Mouse (Mus musculus): ENCODE measurements around the gene Prpsap1. TPM values are rescaled to one million over a fixed set of nuclear protein-coding genes. Genes with fewer than 3 reads are reported as not detected.
"Not testable (repeated sequence)": the region's sequence is repeated elsewhere in the genome, so short reads cannot be mapped to it uniquely, and the experiment has no call there.

Gene Prpsap1
- polyA plus RNA-seq, 1 experiment from 2014 or later = 210 TPM

GRCm38 (mm10) chr11:116426852-116427575, 67.0 kb downstream of the Prpsap1 start:
- Histone ChIP-seq H3K36me3 (no peaks in the 10 kb centered on the region), H3K9me3 (no peaks in the 10 kb centered on the region), H3K27ac (no peak overlapping the region), H3K27me3 (ENCODE audit: insufficient read depth, poor library complexity, severe bottlenecking) (peaks cover 3% of the 10 kb centered on the region; the same call in 1 of the 2 replicates), H3K4me3 (no peak overlapping the region), H3K4me1 (replicated peaks) (peaks cover 22% of the 10 kb centered on the region)
- WGBS = 78% methylated on average over 6 of the region's 6 CpGs
- DNase-seq (ENCODE audit: low spot score) = no peak

- H3K36me3 ChIP-seq; H3K4me3 ChIP-seq; DNase-seq (ENCODE audit: low spot score); H3K9me3 ChIP-seq; H3K27me3 ChIP-seq (ENCODE audit: insufficient read depth, poor library complexity, severe bottlenecking); H3K27ac ChIP-seq: not testable (repeated sequence)
- peaks cover 21% of the 10 kb centered on the region for H3K4me1 ChIP-seq (replicated peaks)
- 89% methylated on average over 11 of the region's 11 CpGs for WGBS
These were observed 67.7 kb downstream of the Prpsap1 start for GRCm38 (mm10) chr11:116426328-116426727.

GRCm38 (mm10) chr11:116424621-116425407, 69.2 kb downstream of the Prpsap1 start:
- Histone ChIP-seq H3K27me3 (ENCODE audit: insufficient read depth, poor library complexity, severe bottlenecking) (no peaks in the 10 kb centered on the region; the same call in 1 of the 2 replicates), H3K4me3 (no peak overlapping the region), H3K36me3 (no peaks in the 10 kb centered on the region), H3K4me1 (replicated peaks) (peaks cover 25% of the 10 kb centered on the region), H3K9me3 (no peaks in the 10 kb centered on the region), H3K27ac (no peak overlapping the region)
- no peak for DNase-seq (ENCODE audit: low spot score)
- 51% methylated on average over 8 of the region's 8 CpGs for WGBS

- WGBS = 87% methylated on average over 10 of the region's 10 CpGs
These were observed 70.0 kb downstream of the Prpsap1 start for GRCm38 (mm10) chr11:116423782-116424620.

GRCm38 (mm10) chr11:116423214-116423613, 70.8 kb downstream of the Prpsap1 start:
- Histone ChIP-seq H3K4me3 (no peak overlapping the region), H3K27ac (no peak overlapping the region), H3K27me3 (ENCODE audit: insufficient read depth, poor library complexity, severe bottlenecking) (no peaks in the 10 kb centered on the region), H3K36me3 (no peaks in the 10 kb centered on the region), H3K9me3 (no peaks in the 10 kb centered on the region), H3K4me1 (replicated peaks) (peaks cover 22% of the 10 kb centered on the region)
- WGBS = 87% methylated on average over 6 of the region's 6 CpGs
- no peak for DNase-seq (ENCODE audit: low spot score)

More at GRCm38 (mm10) chr11:116423782-116424620, 70.0 kb downstream of the Prpsap1 start:
- Histone ChIP-seq H3K4me3 (no peak overlapping the region), H3K27ac (no peak overlapping the region), H3K9me3 (no peaks in the 10 kb centered on the region), H3K27me3 (ENCODE audit: insufficient read depth, poor library complexity, severe bottlenecking) (no peaks in the 10 kb centered on the region), H3K36me3 (no peaks in the 10 kb centered on the region), H3K4me1 (replicated peaks) (peaks cover 18% of the 10 kb centered on the region; the same call in 1 of the 2 replicates)
- DNase-seq (ENCODE audit: low spot score) = no peak

- peaks cover 27% of the 10 kb centered on the region for H3K4me1 ChIP-seq (replicated peaks)
- no peak for DNase-seq (ENCODE audit: low spot score)
- no peak overlapping the region for H3K4me3 ChIP-seq
- H3K27ac ChIP-seq = no peak overlapping the region
- H3K36me3 ChIP-seq = no peaks in the 10 kb centered on the region
- H3K27me3 ChIP-seq (ENCODE audit: insufficient read depth, poor library complexity, severe bottlenecking) = no peaks in the 10 kb centered on the region
- no peaks in the 10 kb centered on the region for H3K9me3 ChIP-seq
- WGBS = 78% methylated on average over 2 of the region's 2 CpGs
These were observed 71.4 kb downstream of the Prpsap1 start for GRCm38 (mm10) chr11:116422562-116422961.

- Histone ChIP-seq H3K4me3 (no peak overlapping the region), H3K4me1 (replicated peaks) (peaks cover 29% of the 10 kb centered on the region), H3K36me3 (no peaks in the 10 kb centered on the region), H3K27ac (no peak overlapping the region), H3K9me3 (no peaks in the 10 kb centered on the region), H3K27me3 (ENCODE audit: insufficient read depth, poor library complexity, severe bottlenecking) (no peaks in the 10 kb centered on the region)
- WGBS = 72% methylated on average over 6 of the region's 6 CpGs
- DNase-seq (ENCODE audit: low spot score) = no peak
These were observed 72.9 kb downstream of the Prpsap1 start for GRCm38 (mm10) chr11:116421102-116421501.

Other genes with a start within 250 kb of the Prpsap1 start
- 96.2 and 100 TPM in 2 replicates for gene Srp68, start 220.0 kb downstream of the Prpsap1 start, polyA plus RNA-seq (2016; fragmentation: Nextera tagmentation; extraction: Ambion mirVana)
- 0.11 and 0.33 TPM in 2 replicates for gene Galr2, start 213.3 kb downstream of the Prpsap1 start, polyA plus RNA-seq (2016; fragmentation: Nextera tagmentation; extraction: Ambion mirVana)
- gene Exoc7, start 187.0 kb downstream of the Prpsap1 start, polyA plus RNA-seq (2016; fragmentation: Nextera tagmentation; extraction: Ambion mirVana) = 52.2 and 79.2 TPM in 2 replicates
- gene Foxj1, start 158.8 kb downstream of the Prpsap1 start, polyA plus RNA-seq (2016; fragmentation: Nextera tagmentation; extraction: Ambion mirVana) = 15.1 and 29.1 TPM in 2 replicates
- 9.5 and 16.9 TPM in 2 replicates for gene Rnf157, start 81.2 kb downstream of the Prpsap1 start, polyA plus RNA-seq (2016; fragmentation: Nextera tagmentation; extraction: Ambion mirVana)
- 45.8 and 84.5 TPM in 2 replicates for gene Ubald2, start 60.1 kb downstream of the Prpsap1 start, polyA plus RNA-seq (2016; fragmentation: Nextera tagmentation; extraction: Ambion mirVana)
- 0.16 and 0.20 TPM in 2 replicates for gene Qrich2, start 28.0 kb downstream of the Prpsap1 start, polyA plus RNA-seq (2016; fragmentation: Nextera tagmentation; extraction: Ambion mirVana)
- gene Sphk1, start 36.7 kb upstream of the Prpsap1 start, polyA plus RNA-seq (2016; fragmentation: Nextera tagmentation; extraction: Ambion mirVana) = 8.6 and 11.1 TPM in 2 replicates
- gene Ube2o, start 87.2 kb upstream of the Prpsap1 start, polyA plus RNA-seq (2016; fragmentation: Nextera tagmentation; extraction: Ambion mirVana) = 8.9 and 10.8 TPM in 2 replicates
- gene Aanat, start 92.2 kb upstream of the Prpsap1 start, polyA plus RNA-seq (2016; fragmentation: Nextera tagmentation; extraction: Ambion mirVana) = not detected in 2 replicates
- gene Rhbdf2, start 132.8 kb upstream of the Prpsap1 start, polyA plus RNA-seq (2016; fragmentation: Nextera tagmentation; extraction: Ambion mirVana) = 3.8 and 6.6 TPM in 2 replicates
- 0.47 and 1.2 TPM in 2 replicates for gene Prcd, start 159.3 kb upstream of the Prpsap1 start, polyA plus RNA-seq (2016; fragmentation: Nextera tagmentation; extraction: Ambion mirVana)
- gene Cygb, start 160.1 kb upstream of the Prpsap1 start, polyA plus RNA-seq (2016; fragmentation: Nextera tagmentation; extraction: Ambion mirVana) = 3.5 and 3.8 TPM in 2 replicates